In the genomic region with DNA sequence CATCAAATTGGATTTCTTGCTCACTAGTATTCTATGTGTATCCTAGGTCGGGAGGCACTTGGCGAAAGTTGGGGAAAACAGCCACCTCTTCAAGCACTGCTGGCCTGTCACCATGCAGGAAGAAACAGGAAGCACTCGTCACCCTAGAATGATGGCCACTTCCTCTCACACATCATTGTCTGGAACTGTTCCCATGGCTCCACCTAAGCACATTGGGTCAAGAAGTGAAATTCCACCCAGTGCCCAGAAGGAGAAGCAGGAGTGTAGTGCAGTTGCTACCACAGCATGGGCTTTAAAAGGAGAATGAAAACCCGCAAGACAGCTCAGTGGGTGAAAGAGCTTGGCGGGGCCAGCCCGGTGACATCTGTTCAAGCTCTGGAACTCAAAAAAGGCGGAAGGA, we compare ENCODE assay signal across 10 mouse cellular contexts. TPM values are rescaled to one million over a fixed set of nuclear protein-coding genes. Genes with fewer than 3 reads are reported as not detected.
DNase-seq lines count a peak whose midpoint lies in the region; ATAC-seq lines count a peak whose summit lies in the region.
"Had no signal": no experiment of that assay in that cellular context is flagged by ENCODE, and none has a peak within 500 bp of the region (broad histone marks: within the 10 kb centered on the region; RNA-seq: fewer than 3 reads in every experiment).

No protein-coding gene starts in this region.

- DNase-seq in kidney, adult 11 months, result peak; percentile 77
- DNase-seq in heart, adult 9 months (ENCODE audit: low spot score in 2 of 2), result peak; percentile 79 to 80
- peak; percentile 83 for DNase-seq in kidney, postnatal 14 days
- DNase-seq in naive thymus-derived CD4-positive, alpha-beta T cell, adult 2 months (ENCODE audit: low read depth), result peak; percentile 13
- DNase-seq in urinary bladder, postnatal 4 days (ENCODE audit: low spot score in 2 of 2), result no peak
- DNase-seq in hindbrain, embryonic 14.5 days (ENCODE audit: low spot score), result no peak

- no peaks in the 10 kb centered on the region; the same call in none of the 2 replicates for H3K27me3 ChIP-seq in kidney, embryonic 14.5 days (ENCODE audit: control insufficient read depth, insufficient read depth, low read length)
- H3K27me3 ChIP-seq in hindbrain, embryonic 14.5 days (ENCODE audit: control insufficient read depth, insufficient read depth, low read length), result peaks cover 8% of the 10 kb centered on the region; the same call in 1 of the 2 replicates
- H3K27me3 ChIP-seq in liver, embryonic 12.5 days (replicated peaks), result peaks cover 70% of the 10 kb centered on the region

- H3K9me3 ChIP-seq in kidney, embryonic 14.5 days (ENCODE audit: control insufficient read depth, low read length), result no peaks in the 10 kb centered on the region
- no peaks in the 10 kb centered on the region for H3K9me3 ChIP-seq in hindbrain, embryonic 14.5 days (ENCODE audit: control insufficient read depth, low read length)
- H3K9me3 ChIP-seq in liver, embryonic 12.5 days (replicated peaks), result no peaks in the 10 kb centered on the region
- H3K9me3 ChIP-seq: hindbrain, embryonic 15.5 days; limb, embryonic 15.5 days had no signal

- peaks cover 8% of the 10 kb centered on the region; the same call in 1 of the 2 replicates for H3K4me1 ChIP-seq in kidney, embryonic 14.5 days (ENCODE audit: control insufficient read depth, insufficient read depth, low read length)
- peaks cover 12% of the 10 kb centered on the region for H3K4me1 ChIP-seq in hindbrain, embryonic 14.5 days (replicated peaks; ENCODE audit: control insufficient read depth, insufficient read depth, low read length)
- H3K4me1 ChIP-seq in liver, embryonic 12.5 days, result peaks cover 18% of the 10 kb centered on the region

- no peaks in the 10 kb centered on the region for H3K36me3 ChIP-seq in kidney, embryonic 14.5 days (ENCODE audit: control insufficient read depth, insufficient read depth, low read length)
- no peaks in the 10 kb centered on the region for H3K36me3 ChIP-seq in hindbrain, embryonic 14.5 days (replicated peaks; ENCODE audit: control insufficient read depth, insufficient read depth)
- H3K36me3 ChIP-seq in liver, embryonic 12.5 days, result no peaks in the 10 kb centered on the region
- H3K36me3 ChIP-seq: hindbrain, embryonic 15.5 days; limb, embryonic 15.5 days had no signal

- 64% methylated on average over 7 of the region's 7 CpGs for WGBS in kidney, embryonic 14.5 days
- WGBS in hindbrain, embryonic 14.5 days, result 81% methylated on average over 7 of the region's 7 CpGs
- 20% methylated on average over 7 of the region's 7 CpGs for WGBS in liver, embryonic 12.5 days (ENCODE audit: insufficient replicate concordance)

- no peak overlapping the region for H3K27ac ChIP-seq in kidney, embryonic 14.5 days (ENCODE audit: low read depth, low read length)
- H3K27ac ChIP-seq in hindbrain, embryonic 14.5 days, result no peak overlapping the region
- H3K27ac ChIP-seq in liver, embryonic 12.5 days, result no peak overlapping the region
- H3K27ac ChIP-seq: hindbrain, embryonic 15.5 days; limb, embryonic 15.5 days had no signal

- no peak overlapping the region for H3K4me3 ChIP-seq in kidney, embryonic 14.5 days (ENCODE audit: low read length)
- no peak overlapping the region for H3K4me3 ChIP-seq in hindbrain, embryonic 14.5 days (replicated peaks; ENCODE audit: low read length)
- H3K4me3 ChIP-seq in liver, embryonic 12.5 days, result no peak overlapping the region
- H3K4me3 ChIP-seq: hindbrain, embryonic 15.5 days; limb, embryonic 15.5 days had no signal

- H3K4me2 ChIP-seq in kidney, embryonic 14.5 days (replicated peaks; ENCODE audit: low read depth, low read length), result no peak overlapping the region
- H3K4me2 ChIP-seq in hindbrain, embryonic 14.5 days (replicated peaks), result no peak overlapping the region
- H3K4me2 ChIP-seq in liver, embryonic 12.5 days, result no peak overlapping the region
- H3K4me2 ChIP-seq: hindbrain, embryonic 15.5 days; limb, embryonic 15.5 days had no signal

- H3K9ac ChIP-seq in kidney, embryonic 14.5 days (ENCODE audit: low read depth, low read length), result no peak overlapping the region
- no peak overlapping the region for H3K9ac ChIP-seq in hindbrain, embryonic 14.5 days
- no peak overlapping the region for H3K9ac ChIP-seq in liver, embryonic 12.5 days
- H3K9ac ChIP-seq: hindbrain, embryonic 15.5 days; limb, embryonic 15.5 days had no signal

- no peak for ATAC-seq in kidney, embryonic 14.5 days (ENCODE audit: low FRiP score, low TSS enrichment)
- no peak for ATAC-seq in hindbrain, embryonic 14.5 days (ENCODE audit: low FRiP score)
- no peak for ATAC-seq in liver, embryonic 12.5 days

RNA-seq across cellular contexts. Expression of gene Tle3, which starts 22.5 kb away (rescaled TPM):
- 29.6 and 33.7 TPM in 2 replicates for polyA plus RNA-seq in kidney, embryonic 14.5 days (2014; fragmentation: Nextera tagmentation; extraction: Ambion mirVana)
- 22.4 and 23.9 TPM in 2 replicates for polyA plus RNA-seq in hindbrain, embryonic 14.5 days (2014; fragmentation: Nextera tagmentation; extraction: Ambion mirVana)
- polyA plus RNA-seq in liver, embryonic 12.5 days (2016; fragmentation: Nextera tagmentation; extraction: Ambion mirVana), result 7.7 and 8.2 TPM in 2 replicates

Comparison
In these comparisons a context has a peak if more than half of its experiments do, and no peak if none do; other contexts are left out.
1. DNase-seq: peak in kidney, adult 11 months (single experiment), heart, adult 9 months (2 of 2), kidney, postnatal 14 days (single experiment) and naive thymus-derived CD4-positive, alpha-beta T cell, adult 2 months (single experiment); none in urinary bladder, postnatal 4 days (0 of 2) and hindbrain, embryonic 14.5 days (single experiment).